Mouse (Mus musculus): ENCODE measurements around the gene Rnf223.

Gene Rnf223

GRCm38 (mm10) chr4:156130436-156130835 is at the start of gene Rnf223:
Gene Rnf223, plus strand, starts transcription at chr4:156130513.
- DNase-seq (ENCODE audit: low spot score): no peak

DNA sequence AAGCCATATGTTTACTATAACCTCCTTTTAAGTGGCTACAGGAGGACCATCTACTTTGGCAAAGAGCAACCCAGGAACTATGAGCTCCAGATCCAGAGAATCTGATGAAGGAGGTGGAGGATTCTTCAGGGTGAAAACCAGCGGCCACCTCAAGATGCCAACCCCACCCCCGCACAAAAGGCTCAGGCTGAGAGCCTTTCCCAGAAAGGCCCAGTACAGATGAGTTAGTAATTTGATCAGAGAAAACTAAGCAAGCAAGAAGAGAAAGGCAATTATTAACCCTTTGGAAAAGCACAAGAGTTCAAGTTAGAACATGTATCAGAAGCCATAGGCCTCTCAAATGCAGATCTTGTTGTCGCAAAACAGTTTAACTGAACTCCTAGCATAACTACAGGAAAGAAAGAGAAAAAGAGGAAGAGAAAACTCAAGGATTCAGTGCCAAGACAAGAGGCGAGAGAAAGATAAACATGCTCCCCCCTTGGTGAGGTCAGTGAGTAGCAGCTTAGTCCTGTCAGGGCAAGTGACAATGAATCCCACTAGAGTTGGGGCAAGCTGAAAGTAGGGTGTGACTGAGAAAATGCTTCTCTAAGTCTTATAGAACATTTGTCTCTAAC is 47.6 kb upstream of the Rnf223 start:
- DNase-seq (ENCODE audit: low spot score): no peak

DNA sequence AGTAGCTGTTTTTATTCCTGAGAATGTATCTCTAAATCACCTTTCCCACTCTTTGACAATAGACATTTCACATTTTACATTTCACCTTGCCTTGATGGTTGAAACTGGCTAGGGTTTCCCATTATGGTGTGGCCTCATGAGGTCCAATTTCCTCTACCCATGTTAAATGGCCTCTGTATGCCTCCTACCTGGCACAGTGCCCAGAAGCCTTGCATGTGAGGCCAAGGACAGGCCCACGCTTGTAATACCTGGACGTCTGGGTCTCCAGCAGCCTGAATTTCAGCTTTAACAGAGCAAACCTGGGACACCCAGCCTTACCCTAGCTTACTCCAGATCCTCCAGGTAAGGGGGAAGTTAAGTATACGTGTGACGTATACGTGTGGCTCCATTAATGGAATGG is 47.0 kb upstream of the Rnf223 start:
- DNase-seq (ENCODE audit: low spot score): no peak

- no peak for DNase-seq (ENCODE audit: low spot score)
Observed at GRCm38 (mm10) chr4:156084096-156084879, 46.0 kb upstream of the Rnf223 start.

DNA sequence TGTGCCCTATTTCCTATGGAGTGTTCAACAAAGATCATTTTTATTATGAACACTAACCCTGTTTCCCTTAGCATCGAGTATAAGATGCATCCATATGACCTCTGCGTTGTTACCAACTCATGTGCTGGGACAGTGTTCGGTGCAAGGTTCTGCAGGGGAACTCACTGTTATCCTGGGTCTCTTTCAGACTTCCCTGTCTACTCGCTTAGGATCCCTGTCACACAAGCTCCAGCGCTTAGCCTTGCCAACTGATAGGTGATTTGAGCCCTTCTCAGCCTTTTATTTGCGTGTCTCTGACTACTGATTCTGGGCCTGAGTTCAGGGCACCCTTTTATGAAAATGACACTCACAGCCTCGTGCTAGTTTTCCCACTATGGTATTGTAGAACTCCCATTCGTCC is 45.1 kb upstream of the Rnf223 start:
- no peak for DNase-seq (ENCODE audit: low spot score)

- DNase-seq (ENCODE audit: low spot score): no peak
Observed at GRCm38 (mm10) chr4:156087398-156088087, 42.8 kb upstream of the Rnf223 start.

DNA sequence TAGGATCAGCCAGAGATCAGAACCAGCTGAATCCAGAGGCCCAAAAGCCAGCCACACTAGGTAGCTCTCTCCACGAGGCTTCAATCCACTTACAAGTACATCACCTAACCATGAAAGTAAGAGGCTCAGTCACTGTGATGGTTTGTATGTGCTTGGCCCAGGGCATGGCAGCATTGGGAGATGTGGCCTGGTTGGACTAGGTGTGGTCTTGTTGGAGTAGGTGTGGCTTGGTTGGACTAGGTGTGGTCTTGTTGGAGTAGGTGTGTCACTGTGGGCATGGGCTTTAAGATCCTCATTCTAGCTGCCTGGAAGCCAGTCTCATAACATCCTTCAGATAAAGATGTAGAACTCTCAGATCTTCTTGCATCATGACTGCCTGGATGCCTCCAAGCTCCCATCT is 39.1 kb upstream of the Rnf223 start:
- DNase-seq (ENCODE audit: low spot score): no peak

- no peak for DNase-seq (ENCODE audit: low spot score)
Observed at GRCm38 (mm10) chr4:156092765-156093164, 37.5 kb upstream of the Rnf223 start.

GRCm38 (mm10) chr4:156093758-156094157 is 36.6 kb upstream of the Rnf223 start:
- DNase-seq (ENCODE audit: low spot score): no peak

DNA sequence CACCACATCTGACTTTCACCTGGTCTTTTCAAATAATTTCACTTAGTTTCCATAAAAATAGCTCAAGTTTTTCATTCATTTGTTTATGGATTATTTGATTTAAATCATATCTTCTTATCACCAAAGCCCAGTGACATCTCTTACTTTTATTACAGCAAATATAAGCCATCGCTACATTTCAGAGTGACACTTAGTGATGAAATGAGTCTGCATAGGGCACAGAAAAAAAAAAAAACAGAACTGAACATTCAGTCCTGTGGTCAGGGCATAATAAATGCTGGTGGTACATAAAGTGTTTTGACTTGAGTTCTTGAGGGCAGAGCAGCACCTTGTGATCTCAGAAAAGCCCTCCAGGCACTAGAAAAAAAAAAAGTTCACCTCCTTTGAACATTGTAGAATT is 34.1 kb upstream of the Rnf223 start:
- DNase-seq (ENCODE audit: low spot score): no peak

DNA sequence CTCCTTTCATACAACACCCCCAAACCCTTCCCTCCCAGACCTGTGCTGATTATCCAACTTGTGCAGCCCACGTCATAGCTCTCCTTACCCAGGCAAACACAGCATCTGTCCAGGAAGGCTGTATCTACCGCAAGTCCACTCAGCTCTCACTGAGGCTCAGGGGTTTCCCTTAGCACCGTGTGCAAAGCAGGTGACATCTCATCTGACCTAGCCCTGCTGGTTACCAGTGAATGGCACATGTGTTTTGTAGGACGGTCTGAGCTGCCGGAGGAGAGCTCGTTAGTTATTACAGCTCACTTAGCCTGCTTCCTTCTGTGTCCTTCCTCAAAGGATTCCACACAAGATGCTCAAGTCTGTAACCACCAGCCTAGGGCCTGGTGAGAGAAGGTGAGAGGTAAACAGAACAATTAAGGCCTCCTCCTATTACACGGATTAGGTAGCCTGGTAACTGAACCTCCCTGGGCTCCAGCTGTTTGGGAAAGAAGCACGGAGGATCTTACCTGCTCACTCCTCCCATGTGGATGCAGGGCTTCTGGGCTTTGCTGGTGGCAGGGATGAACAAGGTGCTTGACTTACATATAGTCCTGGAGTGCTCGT is 32.4 kb upstream of the Rnf223 start:
- DNase-seq (ENCODE audit: low spot score): no peak

DNA sequence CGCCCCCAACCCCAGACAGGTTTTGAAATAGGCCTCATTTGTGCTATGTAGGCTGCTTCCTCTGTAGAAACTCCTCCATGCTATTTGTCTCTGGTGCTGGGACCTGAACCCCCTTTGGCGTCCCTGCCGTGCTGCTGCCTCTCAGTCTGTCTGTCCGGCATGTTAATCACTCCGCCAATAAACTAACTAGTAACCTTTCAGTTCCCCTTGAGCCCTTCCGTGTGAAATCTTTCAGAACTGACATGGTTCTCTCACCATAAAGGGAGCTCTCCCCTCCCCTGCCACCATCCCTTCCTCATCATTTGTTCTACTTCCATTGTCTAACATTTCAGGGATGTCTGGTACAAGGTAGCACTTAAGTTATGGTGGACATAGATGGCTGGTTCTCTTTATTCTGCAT is 30.9 kb upstream of the Rnf223 start:
- DNase-seq (ENCODE audit: low spot score): no peak

DNA sequence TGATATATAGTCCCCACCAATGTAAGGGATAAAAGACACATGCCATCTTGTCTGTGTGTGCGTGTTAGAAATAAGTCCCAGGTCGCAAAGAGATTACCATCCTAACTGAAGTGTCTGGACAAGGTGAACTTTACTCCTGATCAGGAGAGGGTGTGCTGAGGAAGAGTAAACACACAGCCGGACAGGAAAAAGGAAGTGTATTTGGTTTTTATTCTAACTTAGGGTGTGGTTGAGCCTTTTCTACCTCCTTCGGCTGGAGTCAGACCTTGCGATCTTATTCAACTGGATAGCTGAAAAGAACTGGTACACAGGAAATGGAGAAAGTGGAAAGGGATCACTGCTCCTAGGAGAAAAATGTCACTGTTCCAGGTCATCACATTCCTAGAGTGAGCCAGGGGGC is 29.8 kb upstream of the Rnf223 start:
- DNase-seq (ENCODE audit: low spot score): no peak

- DNase-seq (ENCODE audit: low spot score): no peak
Observed at GRCm38 (mm10) chr4:156101481-156101903, 28.8 kb upstream of the Rnf223 start.

- DNase-seq (ENCODE audit: low spot score): no peak
Observed at GRCm38 (mm10) chr4:156103342-156103741, 27.0 kb upstream of the Rnf223 start.

DNA sequence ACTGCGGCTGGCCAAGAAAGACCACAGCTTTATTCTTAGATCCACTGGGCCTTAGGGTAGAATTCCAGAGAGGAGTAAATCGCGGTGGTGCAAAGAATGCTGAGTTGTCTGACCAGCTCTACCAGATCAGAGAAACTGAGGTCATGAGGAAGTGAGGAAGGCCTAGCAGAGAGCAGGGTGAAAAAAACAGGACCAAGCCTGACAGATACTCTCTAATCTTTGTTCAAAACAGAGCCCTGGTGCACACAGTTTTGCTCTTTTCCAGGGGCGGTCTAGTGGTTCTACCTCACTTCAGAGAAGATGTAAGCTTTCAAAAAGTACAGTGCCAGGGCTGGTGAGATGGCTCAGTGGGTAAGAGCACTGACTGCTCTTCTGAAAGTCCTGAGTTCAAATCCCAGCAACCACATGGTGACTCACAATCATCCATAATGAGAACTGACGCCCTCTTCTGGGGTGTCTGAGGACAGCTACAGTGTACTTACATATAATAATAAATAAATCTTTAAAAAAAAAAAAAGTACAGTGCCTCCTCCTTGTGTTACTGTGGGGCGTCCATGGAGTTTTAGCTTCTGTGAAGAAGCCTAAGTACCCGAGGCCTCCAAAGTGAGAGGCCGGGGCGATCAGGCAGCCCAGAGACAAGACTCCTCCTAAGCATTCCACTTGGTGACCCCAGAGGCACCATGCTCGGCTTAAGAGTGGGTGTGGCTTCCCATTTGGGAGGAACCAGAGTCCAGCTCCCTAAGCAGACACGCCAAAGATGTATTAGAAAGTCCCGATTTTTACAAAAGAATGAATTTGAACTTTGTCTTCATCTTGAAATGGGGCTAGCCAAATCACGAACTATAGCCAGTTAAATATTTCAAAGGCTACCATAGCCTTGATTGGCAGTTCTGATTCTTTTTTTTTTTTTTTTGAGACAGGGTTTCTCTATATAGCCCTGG is 21.4 kb upstream of the Rnf223 start:
- DNase-seq (ENCODE audit: low spot score): no peak

DNA sequence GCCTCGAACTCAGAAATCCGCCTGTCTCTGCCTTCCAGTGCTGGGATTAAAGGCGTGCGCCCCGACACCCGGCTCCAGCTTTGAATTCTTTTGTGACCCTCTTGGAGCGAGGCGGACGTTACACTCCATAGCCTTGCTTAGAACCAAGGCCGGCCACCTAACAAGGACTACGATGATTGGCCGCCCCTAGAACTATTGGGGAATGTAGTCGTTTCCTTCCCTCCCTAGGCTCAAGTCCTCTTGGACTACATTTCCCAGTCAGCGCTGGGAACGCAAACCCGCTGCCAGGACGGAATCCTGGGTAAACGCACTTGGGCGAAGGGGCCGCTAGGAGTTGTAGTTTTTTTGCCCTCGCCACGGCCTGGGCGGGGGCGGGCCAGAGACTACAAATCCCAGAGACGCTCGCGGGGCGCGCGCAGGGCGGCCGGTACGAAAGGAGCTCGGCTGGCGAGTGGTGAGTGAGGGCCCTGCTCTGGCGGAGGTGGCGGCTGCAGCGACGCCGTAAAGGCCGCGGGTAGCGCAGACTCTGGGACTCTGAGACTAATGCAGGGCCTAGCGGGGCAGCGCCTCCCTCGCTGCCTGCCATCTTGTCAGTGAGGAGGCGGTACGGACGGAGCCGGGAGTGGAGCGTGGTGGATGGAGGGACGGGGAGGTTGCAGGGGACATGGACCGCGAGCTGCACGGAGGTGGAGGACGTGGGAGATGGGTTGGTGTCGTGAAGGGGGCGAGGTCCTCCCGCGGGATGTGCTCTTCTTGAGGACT is 20.6 kb upstream of the Rnf223 start, which contains the start of gene 9430015G10Rik:
Gene 9430015G10Rik (plus strand): TSS at position 413 of the 762 bp plus-strand sequence.
- DNase-seq (ENCODE audit: low spot score): peak; percentile 92

DNA sequence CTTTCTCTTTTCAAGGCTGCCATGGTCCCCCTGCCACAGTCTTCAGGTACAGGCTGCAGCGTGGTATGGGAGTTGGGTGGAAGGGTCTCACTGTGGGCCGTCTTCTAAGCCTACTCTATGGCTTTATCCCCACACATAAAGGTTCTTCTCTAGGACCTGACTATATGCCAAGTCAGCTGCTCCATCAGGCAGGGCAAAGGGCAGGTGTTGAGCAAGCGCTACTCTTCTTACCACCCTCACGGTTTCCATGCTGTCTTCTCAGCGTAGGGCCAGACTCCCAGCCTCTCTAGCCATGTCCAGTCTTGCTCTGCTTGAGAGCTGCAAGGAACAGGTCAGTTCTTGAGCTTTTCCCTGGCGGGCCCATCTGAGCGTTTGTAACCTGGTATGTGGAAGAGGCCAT is 6.2 kb upstream of the Rnf223 start:
- no peak for DNase-seq (ENCODE audit: low spot score)

DNA sequence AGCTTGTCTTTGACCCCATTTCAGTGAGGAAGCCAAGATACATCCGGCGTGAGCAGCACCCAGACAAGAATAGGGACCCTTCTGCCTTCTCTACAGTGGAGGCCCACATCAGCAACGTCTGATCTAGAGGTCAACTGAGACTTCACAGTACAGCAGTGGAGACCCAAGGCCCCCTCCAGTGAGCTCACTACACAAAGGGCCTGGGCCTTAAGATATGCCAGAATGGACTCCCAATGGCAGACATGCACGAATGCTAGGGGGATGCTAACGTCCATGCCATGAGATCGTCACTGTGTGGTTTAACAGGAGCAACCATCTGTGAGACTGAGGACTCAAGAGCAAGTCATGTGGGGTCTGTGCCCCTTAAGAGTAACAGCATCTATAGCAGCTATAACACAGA is 4.9 kb upstream of the Rnf223 start:
- no peak for DNase-seq (ENCODE audit: low spot score)

GRCm38 (mm10) chr4:156126841-156127240 is 3.5 kb upstream of the Rnf223 start:
- DNase-seq (ENCODE audit: low spot score): no peak

GRCm38 (mm10) chr4:156128746-156129145 is 1.6 kb upstream of the Rnf223 start:
- DNase-seq (ENCODE audit: low spot score): no peak

All from ovary, postnatal 10 days (tissue).